Mouse (Mus musculus) lung, adult 2 months (tissue): ENCODE measurements around the gene Kcnh5. TPM values are rescaled to one million over a fixed set of nuclear protein-coding genes. Genes with fewer than 3 reads are reported as not detected.

Experiments
- DNase-seq: peaks from one replicate; pipeline ENCODE4 v3.0.0; 2022
- H3K4me1 ChIP-seq: fragments of 200-500 bp; 2 replicates; pipeline ENCODE4 v1.6.1; 2011; ENCODE audit warnings: low read length; ENCODE audit not compliant: control insufficient read depth, insufficient read depth
- H3K4me3 ChIP-seq: fragments of 200-500 bp; replicated peaks from 2 replicates; pipeline ENCODE3; 2011; ENCODE audit warnings: low read depth, mild to moderate bottlenecking, control low read depth, low read length; ENCODE audit errors: extremely low read depth
- CTCF ChIP-seq: fragments of 200-500 bp; IDR thresholded peaks from 2 replicates; pipeline ENCODE4 v1.5.1; 2011; ENCODE audit warnings: mild to moderate bottlenecking, low read length, control low read depth; ENCODE audit not compliant: insufficient read depth
- POLR2A ChIP-seq: fragments of 200-500 bp; IDR thresholded peaks from 2 replicates; pipeline ENCODE4 v1.6.1; 2011; ENCODE audit warnings: low read depth, mild to moderate bottlenecking, control low read depth, low read length, borderline replicate concordance; ENCODE audit errors: extremely low read depth
- WGBS: fragments of 180-500 bp; shearing (Covaris S2); methylation state at CpG from one replicate; pipeline ENCODE4 v1.1.7; 2018; 5-methylcytosine and 5-hydroxymethylcytosine counted together
- polyA plus RNA-seq: library from polyadenylated mRNA; depleted of rRNA; stranded (reverse); fragments of >200 nt; gene quantifications from 2 replicates; pipeline ENCODE4 v1.2.3, GENCODE M21; 2012

The Kcnh5 gene
- polyA plus RNA-seq, 1 experiment: not detected

DNA sequence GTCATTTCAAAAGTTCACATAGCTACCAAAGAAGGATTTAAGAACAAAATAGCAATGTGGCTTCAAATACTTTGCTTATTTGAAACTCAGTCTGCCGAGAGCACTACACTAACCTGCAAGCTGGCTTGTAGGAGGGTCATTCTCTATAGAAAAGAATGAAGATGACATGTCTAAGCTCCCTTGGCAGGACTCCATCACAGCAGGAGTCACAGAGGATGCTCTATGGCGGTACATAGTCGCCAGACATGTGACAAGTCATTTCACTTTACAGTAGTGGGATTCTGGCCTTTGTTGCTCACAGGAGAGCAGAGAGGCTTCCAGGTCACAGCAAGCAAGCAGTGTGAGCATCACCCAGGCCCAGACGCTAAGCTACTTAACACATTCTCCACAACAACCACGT, 85.2 kb downstream of the Kcnh5 start:
- Histone ChIP-seq H3K4me1 (no peaks in the 10 kb centered on the region), H3K4me3 (no peak overlapping the region)
- no peak for DNase-seq
- no peak for TF ChIP-seq CTCF
- 67% methylated on average over 5 of the region's 5 CpGs for WGBS

DNA sequence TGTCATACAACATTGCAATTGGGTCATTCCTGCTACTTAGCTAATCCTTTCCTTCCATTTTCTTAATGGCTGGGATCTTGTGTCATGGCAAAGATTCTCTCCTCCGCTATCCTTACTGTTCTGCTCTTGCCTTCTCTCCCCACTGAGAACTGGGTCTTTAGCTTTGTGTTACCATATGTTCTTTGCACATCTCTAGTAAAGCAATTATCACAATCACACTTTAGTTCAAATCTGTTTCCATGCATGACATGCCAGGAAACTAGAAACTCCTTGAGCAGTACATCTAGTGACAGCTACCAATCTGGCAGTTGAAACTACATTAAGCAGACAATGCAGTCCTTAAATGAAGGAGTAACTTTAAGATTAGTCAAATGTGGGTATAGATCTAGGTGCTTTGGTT, 86.2 kb downstream of the Kcnh5 start:
- 91% methylated on average over 1 of the region's 1 CpGs for WGBS

GRCm38 (mm10) chr12:75077175-75077574, 100.0 kb downstream of the Kcnh5 start:
- Histone ChIP-seq H3K4me3 (no peak overlapping the region), H3K4me1 (no peaks in the 10 kb centered on the region)
- 53% methylated on average over 5 of the region's 5 CpGs for WGBS
- TF ChIP-seq POLR2A: no peak
- no peak for TF ChIP-seq CTCF
- DNase-seq: no peak

More for the DNA sequence above, 86.2 kb downstream of the Kcnh5 start:
- DNase-seq: no peak
- H3K4me3 ChIP-seq: no peak overlapping the region
- TF ChIP-seq POLR2A (no peak), CTCF (no peak)
- no peaks in the 10 kb centered on the region for H3K4me1 ChIP-seq

DNA sequence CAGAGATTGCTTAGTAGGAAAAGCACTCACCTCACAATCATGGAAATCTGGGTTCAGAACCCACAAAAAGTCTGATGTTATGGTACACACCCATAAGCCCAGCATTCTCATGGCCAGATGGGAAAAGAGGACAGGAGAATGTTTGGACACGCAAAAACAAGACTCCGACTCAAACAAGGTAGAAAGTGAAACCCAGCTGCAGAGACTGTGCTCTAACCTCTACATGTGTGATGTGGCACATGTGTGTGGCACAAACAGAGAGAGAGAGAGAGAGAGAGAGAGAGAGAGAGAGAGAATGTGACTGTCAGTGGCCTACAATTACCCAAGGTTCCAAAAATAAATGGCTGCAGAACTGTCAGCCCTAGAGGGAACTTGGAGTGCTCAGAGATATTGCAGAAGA, 106.1 kb downstream of the Kcnh5 start:
- Histone ChIP-seq H3K4me3 (no peak overlapping the region), H3K4me1 (no peaks in the 10 kb centered on the region)
- DNase-seq: no peak
- no peak for TF ChIP-seq CTCF
- no peak for TF ChIP-seq POLR2A
- WGBS: 97% methylated on average over 2 of the region's 2 CpGs

GRCm38 (mm10) chr12:75062571-75062970, 114.6 kb downstream of the Kcnh5 start:
- TF ChIP-seq POLR2A: no peak
- TF ChIP-seq CTCF: no peak
- no peak for DNase-seq
- Histone ChIP-seq H3K4me3 (no peak overlapping the region), H3K4me1 (no peaks in the 10 kb centered on the region)

DNA sequence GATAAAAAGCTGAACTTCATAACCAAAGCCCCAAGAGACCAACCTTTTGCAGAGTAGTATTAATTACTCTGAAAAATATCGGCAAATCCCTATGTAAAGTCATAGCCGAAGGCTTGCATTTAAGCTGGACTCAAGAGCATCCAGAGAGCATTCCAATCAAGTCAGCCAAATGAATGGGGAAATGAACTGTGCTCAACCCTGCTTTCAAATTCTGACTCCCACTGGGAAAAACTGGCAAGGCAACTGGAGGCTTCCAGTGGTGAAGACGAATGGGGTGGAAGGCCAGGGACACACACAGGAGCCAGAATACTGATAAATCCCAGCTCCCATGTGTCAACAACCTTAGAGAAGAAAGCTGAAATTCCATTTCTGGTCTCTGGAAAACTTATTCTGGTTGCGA, 115.4 kb downstream of the Kcnh5 start:
- WGBS: 65% methylated on average over 4 of the region's 4 CpGs
- Histone ChIP-seq H3K4me1 (no peaks in the 10 kb centered on the region), H3K4me3 (no peak overlapping the region)
- no peak for TF ChIP-seq POLR2A
- DNase-seq: no peak

DNA sequence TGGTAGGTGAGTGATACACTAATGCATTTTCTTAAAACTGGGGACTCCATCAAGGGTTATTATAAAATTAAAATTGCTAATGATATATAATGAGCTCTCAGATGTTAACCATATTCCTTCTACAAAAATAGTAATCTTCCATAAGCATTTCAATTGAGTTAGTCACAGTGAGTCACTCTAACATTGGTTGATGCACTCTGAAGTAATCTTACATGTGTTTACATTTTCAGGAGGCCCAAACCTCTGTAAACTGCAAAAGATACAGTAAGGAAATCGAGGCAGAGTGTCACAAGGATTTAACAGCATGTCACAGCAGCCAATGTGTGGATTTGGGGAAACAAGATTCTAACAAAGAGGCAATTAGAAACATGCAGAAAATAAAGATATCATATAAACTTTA, 123.4 kb downstream of the Kcnh5 start:
- TF ChIP-seq CTCF: no peak
- no peak for TF ChIP-seq POLR2A
- H3K4me1 ChIP-seq: no peaks in the 10 kb centered on the region
- DNase-seq: no peak
- no peak overlapping the region for H3K4me3 ChIP-seq
- WGBS: 39% methylated on average over 1 of the region's 1 CpGs

DNA sequence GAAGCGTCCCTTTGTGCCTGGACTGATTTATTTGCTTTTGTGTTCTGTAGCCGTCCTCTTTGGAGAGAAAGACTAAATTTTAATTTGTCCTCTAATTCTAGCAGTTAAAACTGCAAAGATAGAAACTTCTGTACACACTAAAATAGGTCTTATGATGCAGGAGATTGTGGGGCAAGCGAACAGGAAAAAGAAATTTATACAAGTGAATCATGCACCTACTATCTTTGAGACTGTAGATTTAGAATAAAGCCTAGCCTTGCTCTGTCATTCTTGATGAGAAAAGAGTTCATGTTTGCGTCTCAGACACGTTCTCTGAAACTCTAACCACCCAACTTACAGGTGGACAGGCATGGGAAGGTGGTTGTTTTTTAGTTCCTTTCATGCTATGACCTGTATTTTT, 140.4 kb downstream of the Kcnh5 start:
- H3K4me1 ChIP-seq: no peaks in the 10 kb centered on the region
- 70% methylated on average over 5 of the region's 5 CpGs for WGBS
- no peak overlapping the region for H3K4me3 ChIP-seq
- no peak for DNase-seq
- TF ChIP-seq POLR2A (no peak), CTCF (no peak)

DNA sequence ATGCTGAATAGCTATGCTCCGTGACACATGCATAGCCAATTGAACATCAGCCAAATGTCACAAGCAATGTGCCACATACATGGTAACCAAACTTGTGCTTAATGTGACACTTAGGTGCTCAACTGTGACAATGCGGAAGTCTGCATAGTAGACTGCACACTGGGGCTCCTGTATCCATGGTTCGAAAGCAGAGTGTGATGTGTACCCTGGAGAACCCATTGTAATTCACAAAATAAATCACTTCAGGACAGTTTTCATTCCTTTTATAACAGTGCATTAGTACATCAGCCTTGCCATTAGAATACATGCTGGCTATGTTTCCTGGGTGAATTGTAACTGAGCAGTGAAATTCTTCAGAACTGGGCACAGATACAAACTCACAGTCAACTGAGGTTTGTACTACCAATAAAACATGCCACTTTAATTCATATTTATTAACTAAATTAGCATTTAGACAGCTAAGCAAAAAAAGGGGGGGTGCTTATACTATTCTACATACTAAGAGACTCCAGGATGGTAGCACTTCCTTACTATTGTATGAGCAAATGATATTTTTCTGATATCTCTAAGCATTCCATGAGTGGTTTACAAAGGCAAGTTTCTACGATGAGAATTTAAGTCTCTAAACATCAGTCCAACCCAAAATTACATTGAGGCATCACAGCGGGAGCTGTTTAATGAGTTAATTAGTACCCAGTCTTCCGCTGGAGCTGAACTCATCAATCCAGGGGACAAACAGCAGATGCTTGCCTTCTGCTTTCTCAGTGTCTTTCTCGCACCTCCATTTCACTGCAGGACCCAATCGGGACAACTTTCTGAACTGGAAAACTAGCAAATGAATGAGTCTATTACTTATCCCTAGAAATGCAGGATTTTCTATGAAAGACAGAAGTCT, 144.9 kb downstream of the Kcnh5 start:
- 82% methylated on average over 8 of the region's 8 CpGs for WGBS
- no peak for DNase-seq
- TF ChIP-seq POLR2A (no peak), CTCF (no peak)
- no peaks in the 10 kb centered on the region for H3K4me1 ChIP-seq
- H3K4me3 ChIP-seq: no peak overlapping the region

DNA sequence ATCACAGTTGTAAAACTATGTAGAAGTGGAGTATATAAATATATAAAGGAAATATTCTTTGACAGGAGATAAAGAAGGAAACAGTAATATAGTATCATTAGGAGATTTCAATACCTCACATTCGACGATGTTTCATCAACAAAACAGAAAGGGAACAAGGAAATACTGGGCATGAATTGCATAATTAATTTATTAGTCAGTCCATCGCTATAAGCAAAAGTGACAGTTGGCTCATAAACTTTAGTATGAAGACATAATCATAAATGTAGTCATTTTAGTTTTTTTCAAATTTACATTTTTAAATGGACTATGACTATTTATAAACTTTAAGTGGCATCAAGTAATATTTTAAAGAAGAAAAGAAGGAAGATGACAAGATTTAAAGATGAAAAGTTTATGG, 205.9 kb downstream of the Kcnh5 start:
- no peak overlapping the region for H3K4me3 ChIP-seq
- H3K4me1 ChIP-seq: no peaks in the 10 kb centered on the region
- DNase-seq: no peak
- no peak for TF ChIP-seq CTCF
- WGBS: 76% methylated on average over 3 of the region's 3 CpGs

DNA sequence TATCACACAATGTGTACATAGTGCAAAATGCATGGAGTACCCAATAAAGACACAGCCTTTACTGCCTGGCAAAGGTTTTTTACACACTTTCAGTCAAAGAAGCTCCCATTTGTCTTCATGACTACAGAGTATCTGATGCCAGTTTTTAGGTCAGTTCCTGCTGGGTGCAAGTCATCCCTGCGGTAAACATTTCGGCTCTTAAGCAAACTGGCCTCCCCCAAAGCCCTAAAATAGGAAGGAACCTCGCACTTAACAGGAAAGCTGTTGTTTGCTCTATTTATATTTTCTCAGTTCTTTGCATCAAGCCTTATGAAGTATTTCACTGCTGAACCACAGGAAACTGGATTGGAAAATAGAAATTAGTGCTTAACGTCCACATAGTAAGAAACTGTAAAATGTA, 207.7 kb downstream of the Kcnh5 start:
- WGBS: 30% methylated on average over 4 of the region's 4 CpGs
- TF ChIP-seq CTCF: no peak
- TF ChIP-seq POLR2A: no peak

More for the DNA sequence above, 207.7 kb downstream of the Kcnh5 start:
- no peaks in the 10 kb centered on the region for H3K4me1 ChIP-seq
- no peak overlapping the region for H3K4me3 ChIP-seq
- no peak for DNase-seq
